22 mouse cellular contexts compared by ENCODE assay signal in genomic region chr19:6424137-6424881, GRCm38 (mm10). TPM values are rescaled to one million over a fixed set of nuclear protein-coding genes. Genes with fewer than 3 reads are reported as not detected.
DNase-seq lines count a peak whose midpoint lies in the region; ATAC-seq and TF ChIP-seq lines count a peak whose summit lies in the region.
"Had no signal": no experiment of that assay in that cellular context is flagged by ENCODE, and none has a peak within 500 bp of the region (broad histone marks: within the 10 kb centered on the region; RNA-seq: fewer than 3 reads in every experiment).

No protein-coding gene starts in this region.

- no peaks in the 10 kb centered on the region for H3K36me3 ChIP-seq in hindbrain, embryonic 10.5 days
- peaks cover 17% of the 10 kb centered on the region for H3K36me3 ChIP-seq in hindbrain, embryonic 14.5 days (replicated peaks; ENCODE audit: control insufficient read depth, insufficient read depth)
- H3K36me3 ChIP-seq in midbrain, embryonic 13.5 days: peaks cover 13% of the 10 kb centered on the region
- no peaks in the 10 kb centered on the region; the same call in 1 of the 2 replicates for H3K36me3 ChIP-seq in midbrain, embryonic 16.5 days (ENCODE audit: control insufficient read depth, insufficient read depth, low read length)
- H3K36me3 ChIP-seq: embryonic facial prominence, embryonic 12.5 days; heart, embryonic 13.5 days; limb, embryonic 12.5 days; lung, embryonic 15.5 days; midbrain, embryonic 10.5 days had no signal

- TF ChIP-seq CTCF in olfactory bulb, adult 2 months (IDR thresholded peaks at IDR 0.05; ENCODE audit: insufficient read depth, low read depth, low read length): no peak

- ATAC-seq in hindbrain, embryonic 14.5 days (ENCODE audit: low FRiP score): no peak
- ATAC-seq in midbrain, embryonic 13.5 days: no peak
- no peak for ATAC-seq in midbrain, embryonic 16.5 days
- ATAC-seq: inflammation-experienced regulatory T-cells, adult 6 months; Patski had no signal

- H3K27me3 ChIP-seq in hindbrain, embryonic 10.5 days (ENCODE audit: insufficient read depth, poor library complexity, severe bottlenecking): peaks cover 98% of the 10 kb centered on the region
- H3K27me3 ChIP-seq in hindbrain, embryonic 14.5 days (ENCODE audit: control insufficient read depth, insufficient read depth, low read length): peaks cover 10% of the 10 kb centered on the region
- peaks cover 40% of the 10 kb centered on the region for H3K27me3 ChIP-seq in midbrain, embryonic 13.5 days
- H3K27me3 ChIP-seq in midbrain, embryonic 16.5 days (ENCODE audit: control insufficient read depth, insufficient read depth, low read depth, low read length): no peaks in the 10 kb centered on the region

- no peak for TF ChIP-seq POLR2A in olfactory bulb, adult 2 months (IDR thresholded peaks at IDR 0.05; ENCODE audit: insufficient read depth, low read depth, low read length)

- WGBS in hindbrain, embryonic 10.5 days: 65% methylated on average over 8 of the region's 8 CpGs
- 62% methylated on average over 8 of the region's 8 CpGs for WGBS in hindbrain, embryonic 14.5 days
- 55% methylated on average over 8 of the region's 8 CpGs for WGBS in midbrain, embryonic 13.5 days
- WGBS in midbrain, embryonic 16.5 days: 57% methylated on average over 8 of the region's 8 CpGs
- 47% methylated on average over 8 of the region's 8 CpGs for WGBS in olfactory bulb, adult 2 months

- H3K27ac ChIP-seq in hindbrain, embryonic 10.5 days: 0 out of 2 replicates have a peak overlapping the region, but pooled peaks have one; percentile 5
- H3K27ac ChIP-seq in hindbrain, embryonic 14.5 days: no peak overlapping the region
- no peak overlapping the region for H3K27ac ChIP-seq in midbrain, embryonic 13.5 days
- H3K27ac ChIP-seq in midbrain, embryonic 16.5 days (ENCODE audit: low read length): no peak overlapping the region
- H3K27ac ChIP-seq in olfactory bulb, adult 2 months (ENCODE audit: insufficient read depth, low read depth, low read length): peak overlapping the region; percentile 40
- H3K27ac ChIP-seq: embryonic facial prominence, embryonic 12.5 days; heart, embryonic 13.5 days; left cerebral cortex, adult 2 months; limb, embryonic 12.5 days; lung, embryonic 15.5 days; midbrain, embryonic 10.5 days had no signal

- peak; percentile 68 for DNase-seq in cerebellum, adult 9-10 months
- no peak for DNase-seq in cerebellum, postnatal 4 days (ENCODE audit: low spot score in 2 of 2)
- no peak for DNase-seq in hindbrain, embryonic 10.5 days (ENCODE audit: low spot score)
- no peak for DNase-seq in hindbrain, embryonic 14.5 days (ENCODE audit: low spot score)
- DNase-seq: adrenal gland, postnatal 14 days; embryo, embryonic 11 days; gastrocnemius, postnatal 10 days; heart, postnatal 10 days; kidney, adult 11 months; kidney, postnatal 14 days had no signal

- no peak overlapping the region for H3K9ac ChIP-seq in hindbrain, embryonic 14.5 days
- H3K9ac ChIP-seq in midbrain, embryonic 13.5 days (replicated peaks): no peak overlapping the region; the same call in 1 of the 2 replicates
- no peak overlapping the region for H3K9ac ChIP-seq in midbrain, embryonic 16.5 days (ENCODE audit: low read depth, low read length)
- H3K9ac ChIP-seq: embryonic facial prominence, embryonic 12.5 days; heart, embryonic 13.5 days; limb, embryonic 12.5 days; lung, embryonic 15.5 days had no signal

- peaks cover 68% of the 10 kb centered on the region for H3K4me1 ChIP-seq in hindbrain, embryonic 10.5 days (replicated peaks)
- H3K4me1 ChIP-seq in hindbrain, embryonic 14.5 days (replicated peaks; ENCODE audit: control insufficient read depth, insufficient read depth, low read length): peaks cover 88% of the 10 kb centered on the region
- peaks cover 99% of the 10 kb centered on the region for H3K4me1 ChIP-seq in midbrain, embryonic 13.5 days (replicated peaks)
- peaks cover 86% of the 10 kb centered on the region for H3K4me1 ChIP-seq in midbrain, embryonic 16.5 days (ENCODE audit: control insufficient read depth, insufficient read depth, low read length)
- H3K4me1 ChIP-seq in olfactory bulb, adult 2 months (ENCODE audit: control insufficient read depth, insufficient read depth, low read length): peaks cover 77% of the 10 kb centered on the region

- no peaks in the 10 kb centered on the region for H3K9me3 ChIP-seq in hindbrain, embryonic 10.5 days
- no peaks in the 10 kb centered on the region for H3K9me3 ChIP-seq in hindbrain, embryonic 14.5 days (ENCODE audit: control insufficient read depth, low read length)
- no peaks in the 10 kb centered on the region for H3K9me3 ChIP-seq in midbrain, embryonic 13.5 days
- no peaks in the 10 kb centered on the region for H3K9me3 ChIP-seq in midbrain, embryonic 16.5 days (replicated peaks; ENCODE audit: control insufficient read depth, low read length, poor library complexity, severe bottlenecking)
- H3K9me3 ChIP-seq: embryonic facial prominence, embryonic 12.5 days; heart, embryonic 13.5 days; limb, embryonic 12.5 days; lung, embryonic 15.5 days; midbrain, embryonic 10.5 days had no signal

- no peak overlapping the region for H3K4me3 ChIP-seq in hindbrain, embryonic 10.5 days
- H3K4me3 ChIP-seq in hindbrain, embryonic 14.5 days (replicated peaks; ENCODE audit: low read length): no peak overlapping the region
- no peak overlapping the region for H3K4me3 ChIP-seq in midbrain, embryonic 13.5 days (replicated peaks)
- no peak overlapping the region for H3K4me3 ChIP-seq in midbrain, embryonic 16.5 days (ENCODE audit: low read depth, low read length)
- no peak overlapping the region for H3K4me3 ChIP-seq in olfactory bulb, adult 2 months (ENCODE audit: insufficient read depth, low read depth, low read length)
- H3K4me3 ChIP-seq: embryonic facial prominence, embryonic 12.5 days; heart, embryonic 13.5 days; left cerebral cortex, adult 2 months; limb, embryonic 12.5 days; lung, embryonic 15.5 days; midbrain, embryonic 10.5 days had no signal

- no peak overlapping the region for H3K4me2 ChIP-seq in hindbrain, embryonic 14.5 days (replicated peaks)
- 0 out of 2 replicates have a peak overlapping the region, but pooled peaks have one; percentile 10 for H3K4me2 ChIP-seq in midbrain, embryonic 13.5 days (replicated peaks)
- H3K4me2 ChIP-seq in midbrain, embryonic 16.5 days (ENCODE audit: low read length): no peak overlapping the region
- H3K4me2 ChIP-seq: embryonic facial prominence, embryonic 12.5 days; heart, embryonic 13.5 days; limb, embryonic 12.5 days; liver, embryonic 11.5 days; lung, embryonic 15.5 days had no signal

RNA-seq across cellular contexts. Expression of gene Nrxn2, which starts 5.8 kb away (rescaled TPM):
- 4.4 and 13.2 TPM in 2 replicates for polyA plus RNA-seq in hindbrain, embryonic 10.5 days (2016; fragmentation: Nextera tagmentation; extraction: Ambion mirVana)
- polyA plus RNA-seq in hindbrain, embryonic 14.5 days (2014; fragmentation: Nextera tagmentation; extraction: Ambion mirVana): 60.6 and 66.4 TPM in 2 replicates
- polyA plus RNA-seq in midbrain, embryonic 13.5 days (2015; fragmentation: Nextera tagmentation; extraction: Ambion mirVana): 20.7 and 24.3 TPM in 2 replicates
- 30.4 and 37.5 TPM in 2 replicates for polyA plus RNA-seq in midbrain, embryonic 16.5 days (2015; fragmentation: Nextera tagmentation; extraction: Ambion mirVana)
- 202 and 263 TPM in 2 replicates for polyA plus RNA-seq in olfactory bulb, adult 2 months (2012; ENCODE audit: insufficient read depth, insufficient read length, low replicate concordance, missing spikeins)
- polyA plus RNA-seq: Patski had no signal

RNA-seq across cellular contexts. Expression of gene Rasgrp2, which starts 25.2 kb away (rescaled TPM):
- polyA plus RNA-seq in hindbrain, embryonic 10.5 days (2016; fragmentation: Nextera tagmentation; extraction: Ambion mirVana): 20.5 and 20.7 TPM in 2 replicates
- 89.2 and 111 TPM in 2 replicates for polyA plus RNA-seq in hindbrain, embryonic 14.5 days (2014; fragmentation: Nextera tagmentation; extraction: Ambion mirVana)
- 28.5 and 29.6 TPM in 2 replicates for polyA plus RNA-seq in midbrain, embryonic 13.5 days (2015; fragmentation: Nextera tagmentation; extraction: Ambion mirVana)
- 91.4 and 139 TPM in 2 replicates for polyA plus RNA-seq in midbrain, embryonic 16.5 days (2015; fragmentation: Nextera tagmentation; extraction: Ambion mirVana)
- polyA plus RNA-seq in olfactory bulb, adult 2 months (2012; ENCODE audit: insufficient read depth, insufficient read length, low replicate concordance, missing spikeins): 282 TPM in 1 of 2 replicates, not detected in the other

RNA-seq across cellular contexts. Expression of gene Pygm, which starts 40.1 kb away (rescaled TPM):
- polyA plus RNA-seq in hindbrain, embryonic 10.5 days (2016; fragmentation: Nextera tagmentation; extraction: Ambion mirVana): 1.3 and 1.9 TPM in 2 replicates
- polyA plus RNA-seq in hindbrain, embryonic 14.5 days (2014; fragmentation: Nextera tagmentation; extraction: Ambion mirVana): 6.2 and 6.8 TPM in 2 replicates
- polyA plus RNA-seq in midbrain, embryonic 13.5 days (2015; fragmentation: Nextera tagmentation; extraction: Ambion mirVana): 1.9 and 2.2 TPM in 2 replicates
- 7.3 and 7.5 TPM in 2 replicates for polyA plus RNA-seq in midbrain, embryonic 16.5 days (2015; fragmentation: Nextera tagmentation; extraction: Ambion mirVana)
- not detected in 2 replicates for polyA plus RNA-seq in olfactory bulb, adult 2 months (2012; ENCODE audit: insufficient read depth, insufficient read length, low replicate concordance, missing spikeins)

Comparison
In these comparisons a context has a peak if more than half of its experiments do, and no peak if none do; other contexts are left out.
1. H3K27ac ChIP-seq: peak in hindbrain, embryonic 10.5 days (single experiment) and olfactory bulb, adult 2 months (single experiment); none in hindbrain, embryonic 14.5 days (single experiment), midbrain, embryonic 13.5 days (single experiment) and midbrain, embryonic 16.5 days (single experiment).